20 mouse cellular contexts compared by ENCODE assay signal in genomic region chr7:126679683-126680082, GRCm38 (mm10). TPM values are rescaled to one million over a fixed set of nuclear protein-coding genes. Genes with fewer than 3 reads are reported as not detected.
"Had no signal": no experiment of that assay in that cellular context is flagged by ENCODE, and none has a peak within 500 bp of the region (broad histone marks: within the 10 kb centered on the region; RNA-seq: fewer than 3 reads in every experiment).

No protein-coding gene starts in this region.

- H3K9ac ChIP-seq: lung, embryonic 14.5 days; midbrain, embryonic 12.5 days; neural tube, embryonic 13.5 days; neural tube, embryonic 15.5 days had no signal

- H3K4me1 ChIP-seq: midbrain, embryonic 10.5 days; midbrain, embryonic 12.5 days; neural tube, embryonic 13.5 days; neural tube, embryonic 15.5 days had no signal

- DNase-seq: lung, adult 18-20 months; lung, embryonic 14.5 days; lung, postnatal 4 days; midbrain, embryonic 14.5 days; retina, postnatal 1 day; right cerebral cortex, adult 18-20 months; right cerebral cortex, postnatal 25 days; right cerebral cortex, postnatal 4 days; spleen, adult 18-20 months; thymus, adult 18-20 months; thymus, postnatal 14 days; thymus, postnatal 36 days had no signal

- H3K27ac ChIP-seq: midbrain, embryonic 10.5 days; midbrain, embryonic 12.5 days; neural tube, embryonic 13.5 days; neural tube, embryonic 15.5 days had no signal

- H3K27me3 ChIP-seq: midbrain, embryonic 12.5 days; neural tube, embryonic 13.5 days; neural tube, embryonic 15.5 days had no signal

- H3K4me3 ChIP-seq: midbrain, embryonic 10.5 days; midbrain, embryonic 12.5 days; myocyte; neural tube, embryonic 13.5 days; neural tube, embryonic 15.5 days had no signal

- H3K9me3 ChIP-seq: midbrain, embryonic 10.5 days; midbrain, embryonic 12.5 days; neural tube, embryonic 13.5 days; neural tube, embryonic 15.5 days had no signal

- ATAC-seq: midbrain, embryonic 16.5 days had no signal

- H3K4me2 ChIP-seq: lung, embryonic 14.5 days; midbrain, embryonic 12.5 days; neural tube, embryonic 13.5 days; neural tube, embryonic 15.5 days had no signal

RNA-seq across cellular contexts. Expression of gene Sult1a1, which starts 3.5 kb away (rescaled TPM):
- total RNA-seq: megakaryocyte-erythroid progenitor cell, adult 5-6 weeks had no signal
- polyA plus RNA-seq: midbrain, embryonic 10.5 days; myocyte; neural tube, embryonic 11.5 days had no signal
